12 mouse cellular contexts compared by ENCODE assay signal in genomic region chr7:25088968-25089367, GRCm38 (mm10). TPM values are rescaled to one million over a fixed set of nuclear protein-coding genes. Genes with fewer than 3 reads are reported as not detected.
A peak's percentile ranks its signal among the peaks of the same experiment; 100 is the strongest.
DNase-seq lines count a peak whose midpoint lies in the region; ATAC-seq lines count a peak whose summit lies in the region.
"Had no signal": no experiment of that assay in that cellular context is flagged by ENCODE, and none has a peak within 500 bp of the region (broad histone marks: within the 10 kb centered on the region; RNA-seq: fewer than 3 reads in every experiment).

No protein-coding gene starts in this region.

- H3K27ac ChIP-seq in kidney, embryonic 15.5 days, result no peak overlapping the region
- H3K27ac ChIP-seq in limb, embryonic 10.5 days, result 0 out of 2 replicates have a peak overlapping the region, but pooled peaks have one; percentile 50
- H3K27ac ChIP-seq: forebrain, embryonic 12.5 days; hindbrain, postnatal 0 days; layer of hippocampus, adult 2 months had no signal

- peaks cover 28% of the 10 kb centered on the region for H3K4me1 ChIP-seq in kidney, embryonic 15.5 days
- H3K4me1 ChIP-seq in limb, embryonic 10.5 days, result peaks cover 34% of the 10 kb centered on the region

- no peaks in the 10 kb centered on the region for H3K9me3 ChIP-seq in kidney, embryonic 15.5 days (replicated peaks)
- no peaks in the 10 kb centered on the region for H3K9me3 ChIP-seq in limb, embryonic 10.5 days (replicated peaks)
- H3K9me3 ChIP-seq: forebrain, embryonic 12.5 days had no signal

- H3K4me2 ChIP-seq in kidney, embryonic 15.5 days, result 0 out of 2 replicates have a peak overlapping the region, but pooled peaks have one; percentile 11
- H3K4me2 ChIP-seq: forebrain, embryonic 12.5 days had no signal

- no peak for ATAC-seq in kidney, embryonic 15.5 days (replicated peaks; ENCODE audit: low FRiP score)
- ATAC-seq: hindbrain, postnatal 0 days had no signal

- WGBS in kidney, embryonic 15.5 days, result 19% methylated on average over 11 of the region's 11 CpGs
- WGBS in limb, embryonic 10.5 days, result 29% methylated on average over 10 of the region's 11 CpGs

- no peak overlapping the region for H3K9ac ChIP-seq in kidney, embryonic 15.5 days
- H3K9ac ChIP-seq: forebrain, embryonic 12.5 days had no signal

- H3K36me3 ChIP-seq in kidney, embryonic 15.5 days, result peaks cover 25% of the 10 kb centered on the region
- H3K36me3 ChIP-seq in limb, embryonic 10.5 days, result peaks cover 32% of the 10 kb centered on the region

- no peak overlapping the region for H3K4me3 ChIP-seq in kidney, embryonic 15.5 days (replicated peaks)
- H3K4me3 ChIP-seq in limb, embryonic 10.5 days, result no peak overlapping the region
- H3K4me3 ChIP-seq: forebrain, embryonic 12.5 days; layer of hippocampus, adult 2 months had no signal

- no peak for DNase-seq in kidney, adult 9 months
- peak; percentile 71 for DNase-seq in 416B (ENCODE audit: low read depth)
- DNase-seq in CD4-positive helper T cell, adult 2 months (ENCODE audit: low read depth, low spot score), result peak; percentile 48
- no peak for DNase-seq in limb, embryonic 10.5 days (ENCODE audit: low spot score)
- no peak for DNase-seq in c-Kit-positive CD71-positive TER-119-positive erythroid progenitor cells, embryonic 14.5 days (ENCODE audit: low spot score)
- DNase-seq in left cerebral cortex, adult 9 months (ENCODE audit: low spot score in 2 of 2), result no peak
- DNase-seq in kidney, postnatal 10 days, result no peak
- DNase-seq: right cerebral cortex, postnatal 25 days had no signal

- H3K27me3 ChIP-seq in kidney, embryonic 15.5 days, result no peaks in the 10 kb centered on the region
- H3K27me3 ChIP-seq in limb, embryonic 10.5 days (ENCODE audit: low read depth, poor library complexity, severe bottlenecking), result peaks cover 18% of the 10 kb centered on the region
- H3K27me3 ChIP-seq: forebrain, embryonic 12.5 days had no signal

RNA-seq across cellular contexts. Expression of gene Zfp574, which starts 16.6 kb away (rescaled TPM):
- polyA plus RNA-seq in kidney, embryonic 15.5 days (2015; fragmentation: Nextera tagmentation; extraction: Ambion mirVana), result 33.9 and 37.1 TPM in 2 replicates
- polyA plus RNA-seq in limb, embryonic 10.5 days (2016; fragmentation: Nextera tagmentation; extraction: Ambion mirVana), result 44.1 and 48.3 TPM in 2 replicates

RNA-seq across cellular contexts. Expression of gene Grik5, which starts 16.8 kb away (rescaled TPM):
- 5.1 and 7.0 TPM in 2 replicates for polyA plus RNA-seq in kidney, embryonic 15.5 days (2015; fragmentation: Nextera tagmentation; extraction: Ambion mirVana)
- polyA plus RNA-seq in limb, embryonic 10.5 days (2016; fragmentation: Nextera tagmentation; extraction: Ambion mirVana), result 5.4 and 8.7 TPM in 2 replicates

Comparison
In these comparisons a context has a peak if more than half of its experiments do, and no peak if none do; other contexts are left out.
1. DNase-seq: peak in 416B (single experiment) and CD4-positive helper T cell, adult 2 months (single experiment); none in kidney, adult 9 months (single experiment), limb, embryonic 10.5 days (single experiment), c-Kit-positive CD71-positive TER-119-positive erythroid progenitor cells, embryonic 14.5 days (single experiment), left cerebral cortex, adult 9 months (0 of 2) and kidney, postnatal 10 days (single experiment).